Mouse (Mus musculus): ENCODE results near the gene Hdac4.

The Hdac4 gene

GRCm38 (mm10) chr1:92130470-92131100 lies 64.9 kb downstream of the Hdac4 start:
- DNase-seq (ENCODE audit: low read depth, low spot score): peak; percentile 30

GRCm38 (mm10) chr1:92129751-92130150 lies 65.7 kb downstream of the Hdac4 start:
- DNase-seq (ENCODE audit: low read depth, low spot score): no peak

GRCm38 (mm10) chr1:92127785-92128184 lies 67.7 kb downstream of the Hdac4 start:
- DNase-seq (ENCODE audit: low read depth, low spot score): no peak

- no peak for DNase-seq (ENCODE audit: low read depth, low spot score)
These were observed 68.1 kb downstream of the Hdac4 start for GRCm38 (mm10) chr1:92127366-92127765.

- no peak for DNase-seq (ENCODE audit: low read depth, low spot score)
These were observed 70.8 kb downstream of the Hdac4 start for GRCm38 (mm10) chr1:92124497-92125201.

GRCm38 (mm10) chr1:92119303-92119702 lies 76.2 kb downstream of the Hdac4 start:
- DNase-seq (ENCODE audit: low read depth, low spot score): no peak

- no peak for DNase-seq (ENCODE audit: low read depth, low spot score)
These were observed 77.9 kb downstream of the Hdac4 start for GRCm38 (mm10) chr1:92117597-92117996.

GRCm38 (mm10) chr1:92116169-92116568 lies 79.3 kb downstream of the Hdac4 start:
- DNase-seq (ENCODE audit: low read depth, low spot score): no peak

GRCm38 (mm10) chr1:92114091-92114490 lies 81.4 kb downstream of the Hdac4 start:
- DNase-seq (ENCODE audit: low read depth, low spot score): no peak

- DNase-seq (ENCODE audit: low read depth, low spot score): no peak
These were observed 82.1 kb downstream of the Hdac4 start for GRCm38 (mm10) chr1:92113243-92114009.

- no peak for DNase-seq (ENCODE audit: low read depth, low spot score)
These were observed 82.9 kb downstream of the Hdac4 start for GRCm38 (mm10) chr1:92112591-92112990.

- DNase-seq (ENCODE audit: low read depth, low spot score): no peak
These were observed 83.9 kb downstream of the Hdac4 start for GRCm38 (mm10) chr1:92111551-92111950.

- DNase-seq (ENCODE audit: low read depth, low spot score): no peak
These were observed 84.5 kb downstream of the Hdac4 start for GRCm38 (mm10) chr1:92111026-92111425.

GRCm38 (mm10) chr1:92109221-92109620 lies 86.3 kb downstream of the Hdac4 start:
- DNase-seq (ENCODE audit: low read depth, low spot score): no peak

GRCm38 (mm10) chr1:92108556-92108955 lies 86.9 kb downstream of the Hdac4 start:
- DNase-seq (ENCODE audit: low read depth, low spot score): no peak

GRCm38 (mm10) chr1:92107996-92108395 lies 87.5 kb downstream of the Hdac4 start:
- no peak for DNase-seq (ENCODE audit: low read depth, low spot score)

- no peak for DNase-seq (ENCODE audit: low read depth, low spot score)
These were observed 88.0 kb downstream of the Hdac4 start for GRCm38 (mm10) chr1:92107521-92107920.

GRCm38 (mm10) chr1:92106486-92107160 lies 88.9 kb downstream of the Hdac4 start:
- no peak for DNase-seq (ENCODE audit: low read depth, low spot score)

- no peak for DNase-seq (ENCODE audit: low read depth, low spot score)
These were observed 90.8 kb downstream of the Hdac4 start for GRCm38 (mm10) chr1:92104718-92105117.

GRCm38 (mm10) chr1:92103971-92104370 lies 91.5 kb downstream of the Hdac4 start:
- DNase-seq (ENCODE audit: low read depth, low spot score): no peak

GRCm38 (mm10) chr1:92103377-92103776 lies 92.1 kb downstream of the Hdac4 start:
- DNase-seq (ENCODE audit: low read depth, low spot score): no peak

- DNase-seq (ENCODE audit: low read depth, low spot score): no peak
These were observed 92.7 kb downstream of the Hdac4 start for GRCm38 (mm10) chr1:92102825-92103224.

Measured in brain, embryonic 18.5 days (tissue).